Mouse (Mus musculus): ENCODE data around the gene Atg16l2.

- TF ChIP-seq E2F4 (IDR thresholded peaks at IDR 0.05; ENCODE audit: insufficient read depth) (no peak), MAX (IDR thresholded peaks at IDR 0.05; ENCODE audit: low read depth) (no peak), TCF12 (IDR thresholded peaks at IDR 0.05; ENCODE audit: insufficient read depth, poor library complexity, severe bottlenecking) (no peak), POLR2A (IDR thresholded peaks at IDR 0.05; ENCODE audit: insufficient read length, low read depth) (no peak), MYOD1 (IDR thresholded peaks at IDR 0.05; ENCODE audit: control insufficient read depth in 1 of 3, insufficient read length in 2 of 3, low read depth in 2 of 3) (no peak), CEBPB (IDR thresholded peaks at IDR 0.05; ENCODE audit: insufficient read depth, poor library complexity, severe bottlenecking) (no peak), USF1 (IDR thresholded peaks at IDR 0.05; ENCODE audit: low read depth) (no peak), SRF (IDR thresholded peaks at IDR 0.05; ENCODE audit: control insufficient read depth, insufficient read length, low read depth) (no peak), POLR2AphosphoS2 (IDR thresholded peaks at IDR 0.05; ENCODE audit: insufficient read length, low read depth) (no peak), MYOG (IDR thresholded peaks at IDR 0.05; ENCODE audit: control insufficient read depth in 1 of 3, insufficient read depth in 1 of 3, insufficient read length in 2 of 3, low read depth in 2 of 3) (no peak), REST (IDR thresholded peaks at IDR 0.05; ENCODE audit: insufficient read depth, insufficient read length) (no peak)
Measured at GRCm38 (mm10) chr7:101290401-101290800, 11.7 kb downstream of the Atg16l2 start.

All from myocyte (in vitro differentiated cells).